Mouse (Mus musculus): ENCODE measurements around the gene Carns1.
A peak's percentile ranks its signal among the peaks of the same experiment; 100 is the strongest.
"Not testable (repeated sequence)": the region's sequence is repeated elsewhere in the genome, so short reads cannot be mapped to it uniquely, and the experiment has no call there.

The Carns1 gene

DNA sequence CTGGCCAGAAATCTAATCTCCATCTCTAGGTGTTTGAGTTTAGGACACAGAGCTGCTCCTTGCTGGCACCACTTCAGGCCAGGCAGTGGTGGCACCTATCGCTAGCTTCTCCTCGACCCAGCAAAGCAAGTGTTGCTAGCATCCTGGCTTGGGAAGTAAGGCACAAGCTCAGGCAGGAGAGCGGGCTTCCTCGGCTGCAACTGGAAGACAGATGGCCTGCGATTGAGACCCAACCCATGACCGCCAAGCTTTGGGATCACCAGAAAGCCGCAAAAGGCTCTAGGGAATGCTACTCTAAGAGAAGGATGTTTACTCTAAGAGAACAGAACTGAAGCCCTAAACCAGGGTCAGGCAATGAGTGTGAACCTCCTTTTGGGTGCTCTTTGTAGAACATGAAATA is 45.8 kb downstream of the Carns1 start:
- no peak for DNase-seq

DNA sequence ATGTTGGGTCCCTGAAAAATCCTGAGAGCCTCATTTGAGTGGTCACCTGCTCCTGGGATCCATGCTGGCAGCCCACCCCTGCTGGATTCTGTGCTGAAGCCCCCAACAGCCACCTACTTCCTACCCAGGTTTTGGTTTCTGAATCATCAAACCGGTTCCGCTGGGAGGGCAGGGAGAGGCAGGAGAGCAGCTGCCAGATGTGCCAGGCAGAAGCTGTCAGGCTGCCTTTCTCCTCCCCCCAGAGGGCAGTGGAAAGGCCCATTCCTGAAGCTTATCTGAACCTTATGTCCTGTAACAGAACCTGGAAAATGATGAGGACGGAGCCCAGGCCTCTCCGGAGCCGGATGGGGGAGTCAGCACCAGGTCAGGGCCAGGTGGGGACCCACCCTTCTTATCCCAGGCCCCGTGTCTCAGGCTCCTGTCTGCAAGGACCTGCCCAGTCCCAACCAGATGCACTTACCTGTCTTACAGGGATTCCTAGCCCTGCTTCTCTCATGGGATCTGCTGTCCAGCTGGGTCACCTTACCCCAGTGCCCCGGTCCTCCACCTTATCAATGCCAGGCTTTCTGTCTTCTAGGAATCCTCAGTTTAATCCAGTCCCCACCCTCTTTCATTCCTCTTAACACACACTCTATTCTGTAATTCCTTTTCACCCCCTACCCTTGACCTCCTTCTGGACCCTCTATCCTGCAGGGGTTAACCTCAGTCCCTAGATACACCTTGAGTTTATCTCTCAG is 48.4 kb downstream of the Carns1 start:
- DNase-seq: no peak

DNA sequence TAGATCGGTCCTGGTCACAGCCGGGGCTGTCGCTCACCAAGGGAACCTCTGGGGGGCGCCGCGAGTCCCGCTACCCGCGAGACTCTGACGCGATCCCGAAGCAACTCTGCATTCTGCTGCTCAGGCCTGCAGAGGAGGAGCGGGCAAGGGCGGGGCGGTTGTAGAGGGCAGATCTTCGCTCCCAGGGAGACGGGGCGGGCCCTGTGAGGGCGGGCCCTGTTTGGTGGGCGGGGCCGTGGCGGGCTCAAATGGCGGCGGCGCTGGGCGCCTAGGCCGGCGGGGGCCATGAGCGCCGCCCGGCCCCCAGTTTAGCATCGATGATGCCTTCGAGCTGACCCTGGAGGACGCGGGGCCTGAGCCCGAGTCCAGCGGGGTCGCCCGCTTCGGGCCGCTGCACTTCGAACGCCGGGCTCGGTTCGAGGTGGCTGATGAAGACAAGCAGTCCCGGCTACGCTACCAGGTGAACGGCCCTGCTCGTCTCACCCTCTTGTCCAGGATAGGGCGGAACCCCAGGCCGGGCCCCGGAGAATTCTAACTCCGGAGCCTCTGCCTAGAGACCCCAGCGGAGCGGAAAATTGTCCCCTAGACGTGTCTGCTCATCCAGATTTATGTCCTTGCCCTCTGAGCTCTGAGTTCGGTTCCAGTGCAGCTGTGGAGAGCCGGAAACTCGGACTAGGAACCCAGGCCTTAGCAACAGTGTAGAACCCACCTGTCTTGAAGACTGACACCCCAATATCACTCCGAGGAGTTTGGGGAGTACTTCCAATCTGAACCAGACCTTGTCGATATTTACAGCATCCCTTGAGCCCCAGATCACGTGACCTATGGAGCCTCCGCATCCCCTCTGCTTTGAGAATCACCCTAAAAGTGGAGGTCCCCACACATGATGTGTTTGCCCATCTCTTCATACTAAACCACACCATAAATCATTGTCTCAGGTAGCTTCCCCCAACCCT is 49.3 kb downstream of the Carns1 start, which contains the start of gene Aip:
Gene Aip, minus strand, starts transcription at position 118 of the 956 bp plus-strand sequence.
- peak; percentile 99 for DNase-seq

GRCm38 (mm10) chr19:4125268-4125667 is 50.0 kb downstream of the Carns1 start:
- DNase-seq: peak; percentile 35

- no peak for DNase-seq
These were observed 50.8 kb downstream of the Carns1 start for GRCm38 (mm10) chr19:4124432-4124831.

DNA sequence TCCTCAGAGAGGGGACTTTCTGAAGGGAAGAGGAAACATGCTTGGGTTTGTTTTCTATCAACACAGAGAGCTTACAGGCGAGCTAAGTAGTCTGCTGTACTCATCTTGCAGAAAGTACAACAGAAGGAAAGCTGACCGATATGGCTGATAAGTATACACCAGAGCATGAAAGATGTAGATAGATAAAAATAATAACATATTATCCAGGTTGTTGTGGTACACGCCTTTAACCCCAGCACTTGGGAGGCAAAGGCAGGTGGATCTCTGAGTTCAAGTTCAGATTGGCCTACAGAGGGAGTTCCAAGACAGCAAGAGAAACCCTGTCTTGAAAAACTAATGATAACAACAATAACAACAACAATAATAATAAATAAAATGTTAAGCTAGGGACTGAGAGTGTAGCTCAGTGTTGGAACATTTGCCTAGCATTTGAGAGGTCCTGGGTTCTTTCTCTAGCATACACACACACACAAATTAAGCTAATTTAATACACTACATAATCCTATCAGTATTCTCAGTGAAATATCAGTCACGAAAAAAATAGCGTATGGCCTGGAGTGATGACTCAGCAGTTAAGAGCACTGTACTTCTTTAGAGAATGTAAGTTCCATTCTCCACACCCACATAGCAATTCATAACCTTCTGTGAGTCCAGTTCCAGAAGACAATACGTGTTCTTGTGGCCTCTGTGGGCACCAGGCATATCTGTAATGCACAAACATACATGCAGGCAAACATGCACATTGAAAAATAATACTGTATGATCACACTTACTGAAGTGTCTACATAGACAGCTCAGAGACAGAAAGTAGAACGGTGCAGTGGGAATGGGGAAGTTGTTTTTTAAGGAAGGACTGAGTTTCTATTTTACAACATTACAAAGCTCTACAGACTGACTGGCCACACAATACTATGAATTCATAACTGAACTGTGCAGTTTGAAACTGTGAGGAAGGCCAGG is 52.6 kb downstream of the Carns1 start:
- DNase-seq: no peak

- not testable (repeated sequence) for DNase-seq
These were observed 53.4 kb downstream of the Carns1 start for GRCm38 (mm10) chr19:4121896-4122295.

- peak; percentile 99 for DNase-seq
These were observed 54.0 kb downstream of the Carns1 start for GRCm38 (mm10) chr19:4121097-4121805.

DNA sequence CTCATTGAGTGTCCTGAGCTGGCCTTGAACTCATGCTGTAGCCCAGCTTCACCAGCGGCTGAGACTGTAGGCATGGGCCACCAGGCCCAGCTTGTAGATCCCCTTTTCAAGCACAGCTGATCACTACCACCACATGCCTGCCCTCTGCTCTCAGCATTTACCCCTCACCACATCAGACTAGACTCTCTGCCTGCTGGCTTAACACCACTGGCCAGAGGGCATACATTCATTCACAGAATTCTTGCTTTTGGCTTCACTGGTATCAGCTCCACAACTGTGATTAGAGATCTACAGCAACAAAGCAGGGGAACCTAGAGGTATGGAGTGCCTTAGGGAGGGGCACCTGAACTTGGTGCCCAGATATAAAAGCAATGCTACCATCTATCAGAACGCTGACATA is 54.8 kb downstream of the Carns1 start:
- no peak for DNase-seq

GRCm38 (mm10) chr19:4119716-4120487 is 55.4 kb downstream of the Carns1 start:
- DNase-seq: peak; percentile 39

DNA sequence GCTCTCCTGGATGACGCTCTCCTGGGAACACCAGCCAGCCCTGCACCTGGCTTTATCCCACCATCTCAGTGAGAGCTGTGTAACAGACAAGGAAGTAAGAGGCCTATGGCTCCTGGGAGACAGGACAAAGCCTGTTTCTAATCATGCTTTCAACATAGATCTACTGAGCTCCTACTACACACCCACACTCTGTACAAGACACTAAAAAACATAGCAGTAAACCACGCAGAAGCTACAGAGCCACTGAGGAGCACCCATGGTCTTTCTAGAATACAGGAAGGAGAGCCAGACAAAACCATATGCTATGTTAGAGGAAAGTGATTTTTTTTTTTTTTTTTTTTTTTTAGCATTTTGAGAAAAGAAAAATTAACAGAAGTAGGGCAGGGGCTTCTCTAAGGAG is 56.9 kb downstream of the Carns1 start:
- no peak for DNase-seq

- no peak for DNase-seq
These were observed 58.3 kb downstream of the Carns1 start for GRCm38 (mm10) chr19:4117006-4117405.

GRCm38 (mm10) chr19:4115816-4116215 is 59.5 kb downstream of the Carns1 start:
- no peak for DNase-seq

GRCm38 (mm10) chr19:4115144-4115543 is 60.1 kb downstream of the Carns1 start:
- DNase-seq: no peak

GRCm38 (mm10) chr19:4114551-4114950 is 60.7 kb downstream of the Carns1 start:
- DNase-seq: no peak

Measured in retina, postnatal 1 day (tissue).